Mouse (Mus musculus): ENCODE results near the gene Card19.

The Card19 gene

GRCm38 (mm10) chr13:49215504-49216219 lies at the start of gene Card19:
Gene Card19, minus strand, starts transcription at chr13:49216037.
- DNase-seq: peak; percentile 95

GRCm38 (mm10) chr13:49260036-49260722 lies 44.3 kb upstream of the Card19 start:
- DNase-seq: no peak

- DNase-seq: no peak
Observed at GRCm38 (mm10) chr13:49257819-49258313, 42.0 kb upstream of the Card19 start.

GRCm38 (mm10) chr13:49252746-49253145 lies 36.9 kb upstream of the Card19 start:
- no peak for DNase-seq

- DNase-seq: no peak
Observed at GRCm38 (mm10) chr13:49252113-49252512, 36.3 kb upstream of the Card19 start.

GRCm38 (mm10) chr13:49250716-49251517 lies 35.1 kb upstream of the Card19 start:
- DNase-seq: no peak

- peak; percentile 89 for DNase-seq
Observed at GRCm38 (mm10) chr13:49249634-49250033, 33.8 kb upstream of the Card19 start.

GRCm38 (mm10) chr13:49248923-49249322 lies 33.1 kb upstream of the Card19 start:
- no peak for DNase-seq

- no peak for DNase-seq
Observed at GRCm38 (mm10) chr13:49248467-49248862, 32.6 kb upstream of the Card19 start, which contains the start of gene Susd3. Gene Susd3, minus strand, starts transcription at chr13:49248706.

GRCm38 (mm10) chr13:49247740-49248466 lies 32.1 kb upstream of the Card19 start:
- DNase-seq: peak; percentile 81

- DNase-seq: peak; percentile 39
Observed at GRCm38 (mm10) chr13:49247232-49247739, 31.4 kb upstream of the Card19 start.

- DNase-seq: peak; percentile 48
Observed at GRCm38 (mm10) chr13:49246626-49247025, 30.8 kb upstream of the Card19 start.

GRCm38 (mm10) chr13:49246011-49246410 lies 30.2 kb upstream of the Card19 start:
- DNase-seq: peak; percentile 61

GRCm38 (mm10) chr13:49245251-49245650 lies 29.4 kb upstream of the Card19 start:
- peak; percentile 91 for DNase-seq

GRCm38 (mm10) chr13:49243492-49243891 lies 27.7 kb upstream of the Card19 start:
- no peak for DNase-seq

GRCm38 (mm10) chr13:49242321-49243065 lies 26.7 kb upstream of the Card19 start:
- no peak for DNase-seq

- DNase-seq: no peak
Observed at GRCm38 (mm10) chr13:49238737-49239136, 22.9 kb upstream of the Card19 start.

- no peak for DNase-seq
Observed at GRCm38 (mm10) chr13:49237617-49238016, 21.8 kb upstream of the Card19 start.

- DNase-seq: no peak
Observed at GRCm38 (mm10) chr13:49234711-49235110, 18.9 kb upstream of the Card19 start.

- DNase-seq: peak; percentile 82
Observed at GRCm38 (mm10) chr13:49233792-49234572, 18.1 kb upstream of the Card19 start.

- no peak for DNase-seq
Observed at GRCm38 (mm10) chr13:49225633-49226032, 9.8 kb upstream of the Card19 start.
